ENCODE assay signal across 8 mouse cellular contexts in genomic region chr9:27790725-27791638, GRCm38 (mm10). TPM values are rescaled to one million over a fixed set of nuclear protein-coding genes. Genes with fewer than 3 reads are reported as not detected.
DNase-seq lines count a peak whose midpoint lies in the region; ATAC-seq and TF ChIP-seq lines count a peak whose summit lies in the region.

Gene Opcml (plus strand): TSS chr9:27790775.

- ATAC-seq in lung, embryonic 15.5 days (ENCODE audit: borderline replicate concordance, extremely low read depth, low FRiP score, low TSS enrichment) = 0 out of 2 replicates have a peak, but pooled peaks have one; percentile 23
- ATAC-seq in embryonic facial prominence, embryonic 11.5 days (replicated peaks; ENCODE audit: insufficient number of reproducible peaks, low FRiP score, low TSS enrichment, low read depth) = peak; percentile 59; the same call in 1 of the 2 replicates
- peak; percentile 93 for ATAC-seq in hindbrain, postnatal 0 days
- ATAC-seq in liver, embryonic 15.5 days (ENCODE audit: insufficient read depth) = no peak
- 0 out of 2 replicates have a peak, but pooled peaks have one; percentile 27 for ATAC-seq in stomach, embryonic 15.5 days (ENCODE audit: insufficient read depth, low FRiP score, low read depth)

- DNase-seq in lung, postnatal 14 days = no peak
- peak; percentile 53 for DNase-seq in embryonic facial prominence, embryonic 11.5 days (ENCODE audit: low spot score)
- peak; percentile 75 for DNase-seq in hindbrain, postnatal 0 days (ENCODE audit: low spot score)
- DNase-seq in ovary, postnatal 14 days (ENCODE audit: low spot score) = no peak
- DNase-seq in kidney, postnatal 36 days = no peak

- H3K9me3 ChIP-seq in lung, embryonic 15.5 days = no peaks in the 10 kb centered on the region
- H3K9me3 ChIP-seq in embryonic facial prominence, embryonic 11.5 days (replicated peaks; ENCODE audit: control insufficient read depth, low read length) = no peaks in the 10 kb centered on the region
- no peaks in the 10 kb centered on the region for H3K9me3 ChIP-seq in hindbrain, postnatal 0 days (ENCODE audit: low read length)
- no peaks in the 10 kb centered on the region for H3K9me3 ChIP-seq in liver, embryonic 15.5 days (replicated peaks)
- H3K9me3 ChIP-seq in stomach, embryonic 15.5 days = no peaks in the 10 kb centered on the region

- TF ChIP-seq CTCF in hindbrain, postnatal 0 days (IDR thresholded peaks at IDR 0.05; ENCODE audit: low read depth) = no peak

- H3K36me3 ChIP-seq in lung, embryonic 15.5 days = no peaks in the 10 kb centered on the region
- no peaks in the 10 kb centered on the region for H3K36me3 ChIP-seq in embryonic facial prominence, embryonic 11.5 days (replicated peaks; ENCODE audit: control insufficient read depth, insufficient read depth, low read depth, low read length)
- H3K36me3 ChIP-seq in hindbrain, postnatal 0 days (ENCODE audit: insufficient read depth, low read length) = no peaks in the 10 kb centered on the region
- H3K36me3 ChIP-seq in liver, embryonic 15.5 days (replicated peaks) = no peaks in the 10 kb centered on the region
- no peaks in the 10 kb centered on the region for H3K36me3 ChIP-seq in stomach, embryonic 15.5 days

- peaks cover 38% of the 10 kb centered on the region for H3K27me3 ChIP-seq in lung, embryonic 15.5 days
- H3K27me3 ChIP-seq in embryonic facial prominence, embryonic 11.5 days (ENCODE audit: control insufficient read depth, insufficient read depth, low read length) = peaks cover 17% of the 10 kb centered on the region
- H3K27me3 ChIP-seq in hindbrain, postnatal 0 days (ENCODE audit: insufficient read depth, low read length) = no peaks in the 10 kb centered on the region
- peaks cover 23% of the 10 kb centered on the region for H3K27me3 ChIP-seq in liver, embryonic 15.5 days
- peaks cover 30% of the 10 kb centered on the region; the same call in 1 of the 2 replicates for H3K27me3 ChIP-seq in stomach, embryonic 15.5 days (replicated peaks)

- peak within 1 kb of the TSS; percentile 60 for H3K4me2 ChIP-seq in lung, embryonic 15.5 days
- peak within 1 kb of the TSS; percentile 46 for H3K4me2 ChIP-seq in embryonic facial prominence, embryonic 11.5 days (ENCODE audit: low read depth, low read length)
- peak within 1 kb of the TSS; percentile 69 for H3K4me2 ChIP-seq in hindbrain, postnatal 0 days (ENCODE audit: low read depth, low read length)
- H3K4me2 ChIP-seq in liver, embryonic 15.5 days = peak within 1 kb of the TSS; percentile 3; the same call in 1 of the 2 replicates
- H3K4me2 ChIP-seq in stomach, embryonic 15.5 days = peak within 1 kb of the TSS; percentile 71

- H3K27ac ChIP-seq in lung, embryonic 15.5 days = no peak within 1 kb of the TSS
- no peak within 1 kb of the TSS for H3K27ac ChIP-seq in embryonic facial prominence, embryonic 11.5 days (replicated peaks; ENCODE audit: low read depth, low read length)
- H3K27ac ChIP-seq in hindbrain, postnatal 0 days = peak within 1 kb of the TSS; percentile 81
- H3K27ac ChIP-seq in liver, embryonic 15.5 days (replicated peaks) = no peak within 1 kb of the TSS
- no peak within 1 kb of the TSS for H3K27ac ChIP-seq in stomach, embryonic 15.5 days

- H3K9ac ChIP-seq in lung, embryonic 15.5 days = no peak within 1 kb of the TSS
- peak within 1 kb of the TSS; percentile 37 for H3K9ac ChIP-seq in embryonic facial prominence, embryonic 11.5 days (replicated peaks; ENCODE audit: low read length)
- peak within 1 kb of the TSS; percentile 53 for H3K9ac ChIP-seq in hindbrain, postnatal 0 days (replicated peaks; ENCODE audit: low read length)
- no peak within 1 kb of the TSS for H3K9ac ChIP-seq in liver, embryonic 15.5 days
- no peak within 1 kb of the TSS for H3K9ac ChIP-seq in stomach, embryonic 15.5 days

- peaks cover 6% of the 10 kb centered on the region for H3K4me1 ChIP-seq in lung, embryonic 15.5 days
- no peaks in the 10 kb centered on the region; the same call in none of the 2 replicates for H3K4me1 ChIP-seq in embryonic facial prominence, embryonic 11.5 days (ENCODE audit: control insufficient read depth, insufficient read depth, low read length)
- no peaks in the 10 kb centered on the region for H3K4me1 ChIP-seq in hindbrain, postnatal 0 days (ENCODE audit: insufficient read depth, low read length)
- H3K4me1 ChIP-seq in liver, embryonic 15.5 days (replicated peaks) = no peaks in the 10 kb centered on the region
- H3K4me1 ChIP-seq in stomach, embryonic 15.5 days = peaks cover 9% of the 10 kb centered on the region; the same call in 1 of the 2 replicates

- WGBS in lung, embryonic 15.5 days = under 1% methylated on average over 28 of the region's 28 CpGs
- 2% methylated on average over 28 of the region's 28 CpGs for WGBS in embryonic facial prominence, embryonic 11.5 days
- under 1% methylated on average over 28 of the region's 28 CpGs for WGBS in hindbrain, postnatal 0 days
- 2% methylated on average over 28 of the region's 28 CpGs for WGBS in liver, embryonic 15.5 days (ENCODE audit: insufficient replicate concordance)
- WGBS in stomach, embryonic 15.5 days = 1% methylated on average over 28 of the region's 28 CpGs

- peak within 1 kb of the TSS; percentile 32 for H3K4me3 ChIP-seq in lung, embryonic 15.5 days
- peak within 1 kb of the TSS; percentile 32 for H3K4me3 ChIP-seq in embryonic facial prominence, embryonic 11.5 days (ENCODE audit: low read depth, low read length)
- H3K4me3 ChIP-seq in hindbrain, postnatal 0 days (ENCODE audit: low read length) = peak within 1 kb of the TSS; percentile 53
- no peak within 1 kb of the TSS for H3K4me3 ChIP-seq in liver, embryonic 15.5 days (replicated peaks)
- H3K4me3 ChIP-seq in stomach, embryonic 15.5 days (replicated peaks) = peak within 1 kb of the TSS; percentile 40

RNA-seq across cellular contexts. Expression of gene Opcml, which starts in this region (rescaled TPM):
- polyA plus RNA-seq in lung, embryonic 15.5 days (2015; fragmentation: Nextera tagmentation; extraction: Ambion mirVana) = 8.2 and 9.8 TPM in 2 replicates
- 1.7 and 2.3 TPM in 2 replicates for polyA plus RNA-seq in embryonic facial prominence, embryonic 11.5 days (2014; fragmentation: Nextera tagmentation; extraction: Ambion mirVana)
- 88.2 and 102 TPM in 2 replicates for total RNA-seq in hindbrain, postnatal 0 days (2014; rRNA removed)
- polyA plus RNA-seq in hindbrain, postnatal 0 days (2015; fragmentation: Nextera tagmentation; extraction: Ambion mirVana) = 48.3 and 51.3 TPM in 2 replicates
- 0.10 and 0.12 TPM in 2 replicates for polyA plus RNA-seq in liver, embryonic 15.5 days (2015; fragmentation: Nextera tagmentation; extraction: Ambion mirVana)
- polyA plus RNA-seq in stomach, embryonic 15.5 days (2015; fragmentation: Nextera tagmentation; extraction: Ambion mirVana) = 4.1 and 6.1 TPM in 2 replicates

Comparison
In these comparisons a context has a peak if more than half of its experiments do, and no peak if none do; other contexts are left out.
1. H3K4me2 ChIP-seq: peak in every context shown above with its lines; median percentile 71 in stomach, embryonic 15.5 days; 69 in hindbrain, postnatal 0 days; 60 in lung, embryonic 15.5 days; 46 in embryonic facial prominence, embryonic 11.5 days; 3 in liver, embryonic 15.5 days.
2. H3K9ac ChIP-seq: peak in embryonic facial prominence, embryonic 11.5 days (single experiment) and hindbrain, postnatal 0 days (single experiment); none in lung, embryonic 15.5 days (single experiment), liver, embryonic 15.5 days (single experiment) and stomach, embryonic 15.5 days (single experiment).
3. DNase-seq: peak in embryonic facial prominence, embryonic 11.5 days (single experiment) and hindbrain, postnatal 0 days (single experiment); none in lung, postnatal 14 days (single experiment), ovary, postnatal 14 days (single experiment) and kidney, postnatal 36 days (0 of 2).